Mouse (Mus musculus) embryonic facial prominence, embryonic 12.5 days (tissue): ENCODE results near the gene Pigp. TPM values are rescaled to one million over a fixed set of nuclear protein-coding genes. Genes with fewer than 3 reads are reported as not detected.

Source experiments
- ATAC-seq: fragments of 200-750 bp; cut with Nextera tagmentation; 2 replicates; pipeline ENCODE4 v1.8.0; 2017; ENCODE audit not compliant: insufficient number of reproducible peaks, insufficient read depth, low FRiP score, low TSS enrichment
- H3K27ac ChIP-seq: fragments of 300-500 bp; sonication (generic); 2 replicates; pipeline ENCODE4 v1.5.1; 2016; ENCODE audit warnings: mild to moderate bottlenecking
- H3K27me3 ChIP-seq: fragments of 300-500 bp; sonication (generic); 2 replicates; pipeline ENCODE4 v1.6.1; 2016; ENCODE audit warnings: mild to moderate bottlenecking, moderate library complexity
- H3K36me3 ChIP-seq: fragments of 300-500 bp; sonication (generic); 2 replicates; pipeline ENCODE4 v1.6.1; 2016; ENCODE audit warnings: mild to moderate bottlenecking
- H3K4me1 ChIP-seq: fragments of 300-500 bp; sonication (generic); 2 replicates; pipeline ENCODE4 v1.6.1; 2016
- H3K4me2 ChIP-seq: fragments of 300-500 bp; sonication (generic); replicated peaks from 2 replicates; pipeline ENCODE4 v1.6.1; 2016; ENCODE audit warnings: mild to moderate bottlenecking, moderate library complexity
- H3K4me3 ChIP-seq: fragments of 300-500 bp; sonication (generic); 2 replicates; pipeline ENCODE4 v1.5.1; 2016; ENCODE audit warnings: mild to moderate bottlenecking
- H3K9ac ChIP-seq: fragments of 300-500 bp; sonication (generic); 2 replicates; pipeline ENCODE4 v1.6.1; 2016; ENCODE audit warnings: mild to moderate bottlenecking, moderate library complexity
- H3K9me3 ChIP-seq: fragments of 300-500 bp; sonication (generic); 2 replicates; pipeline ENCODE4 v1.6.1; 2016; ENCODE audit warnings: mild to moderate bottlenecking, moderate library complexity
- WGBS: fragments of 180-500 bp; shearing (Covaris S2); methylation state at CpG from one replicate; pipeline ENCODE4 v1.1.7; 2016; 5-methylcytosine and 5-hydroxymethylcytosine counted together
- polyA plus RNA-seq: library from polyadenylated mRNA; unstranded; fragments of >200 nt; fragmentation: Nextera tagmentation; extraction: Ambion mirVana; gene quantifications from 2 replicates; pipeline ENCODE4 v1.2.1, GENCODE M21; 2016

Gene Pigp
- polyA plus RNA-seq, 1 experiment from 2014 or later, result 105 TPM

DNA sequence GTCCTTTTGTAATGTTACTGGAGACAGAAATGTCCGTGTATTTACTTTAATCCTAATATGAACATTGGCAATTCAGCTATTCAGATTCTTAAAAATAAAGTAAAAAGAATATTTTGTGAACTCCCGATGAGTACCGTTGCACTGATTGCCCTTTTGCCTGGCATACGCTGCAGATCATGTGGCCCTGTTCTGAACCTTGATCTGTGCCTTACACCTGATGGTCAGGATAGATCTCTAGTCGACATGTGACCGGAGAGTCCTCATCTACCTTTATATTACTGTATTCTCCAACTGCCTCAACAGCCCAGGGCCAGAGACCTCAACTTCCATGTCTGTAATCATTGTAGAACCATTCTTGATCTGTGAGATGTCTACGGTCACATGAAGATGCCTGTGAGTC is 16.0 kb upstream of the Pigp start:
- no peak overlapping the region for H3K4me3 ChIP-seq
- no peaks in the 10 kb centered on the region for H3K9me3 ChIP-seq
- no peak overlapping the region for H3K27ac ChIP-seq
- H3K27me3 ChIP-seq, result no peaks in the 10 kb centered on the region
- WGBS, result 96% methylated on average over 7 of the region's 7 CpGs
- no peak overlapping the region for H3K9ac ChIP-seq
- no peaks in the 10 kb centered on the region for H3K4me1 ChIP-seq
- H3K4me2 ChIP-seq, result no peak overlapping the region
- peaks cover 8% of the 10 kb centered on the region; the same call in 1 of the 2 replicates for H3K36me3 ChIP-seq
- no peak for ATAC-seq

DNA sequence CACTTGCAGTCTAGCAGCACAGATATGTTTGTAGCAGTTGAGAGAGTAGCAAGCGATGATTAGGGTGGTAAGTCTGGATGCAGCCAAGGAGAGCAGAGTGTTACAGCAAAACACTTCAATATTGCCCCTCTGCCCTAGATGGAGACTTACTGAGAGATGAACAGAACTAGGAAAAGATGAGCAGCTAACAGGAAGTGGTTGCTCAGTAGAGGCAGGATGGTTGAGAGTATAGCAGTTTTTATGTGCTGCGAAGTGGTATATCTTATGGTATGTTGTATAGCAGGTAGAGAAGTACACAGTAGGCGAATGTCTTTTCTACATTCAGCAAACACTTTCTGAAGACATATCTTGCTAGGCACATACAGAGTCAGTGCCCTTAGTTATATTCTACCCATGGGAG is 11.6 kb upstream of the Pigp start:
- Histone ChIP-seq H3K4me3 (no peak overlapping the region), H3K27ac (no peak overlapping the region), H3K9ac (no peak overlapping the region), H3K9me3 (no peaks in the 10 kb centered on the region), H3K27me3 (no peaks in the 10 kb centered on the region), H3K36me3 (peaks cover 3% of the 10 kb centered on the region; the same call in 1 of the 2 replicates), H3K4me1 (no peaks in the 10 kb centered on the region), H3K4me2 (no peak overlapping the region)
- no peak for ATAC-seq
- 92% methylated on average over 3 of the region's 3 CpGs for WGBS

DNA sequence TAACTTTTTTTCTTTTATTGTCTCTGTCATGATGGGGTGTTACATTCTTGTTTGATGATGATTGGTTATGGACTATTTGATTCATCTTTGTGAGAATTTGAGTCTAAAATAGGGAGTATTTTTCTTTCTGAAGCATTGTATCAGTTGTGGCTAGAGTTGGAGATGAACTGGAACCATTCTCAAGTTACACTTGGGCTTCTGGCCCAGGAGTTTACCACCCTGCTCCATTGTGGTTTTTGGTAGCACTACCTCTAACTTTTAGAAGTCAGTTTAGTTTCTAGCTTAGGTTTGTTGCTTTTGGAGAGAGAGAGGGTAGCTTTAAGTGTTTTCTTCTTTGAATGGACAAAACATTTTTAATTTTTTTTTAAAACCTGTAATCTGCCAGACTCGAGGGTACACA is 7.7 kb upstream of the Pigp start:
- Histone ChIP-seq H3K27ac (no peak overlapping the region), H3K4me2 (no peak overlapping the region), H3K36me3 (no peaks in the 10 kb centered on the region), H3K4me1 (no peaks in the 10 kb centered on the region), H3K27me3 (no peaks in the 10 kb centered on the region), H3K4me3 (no peak overlapping the region), H3K9ac (no peak overlapping the region), H3K9me3 (no peaks in the 10 kb centered on the region)
- 88% methylated on average over 1 of the region's 1 CpGs for WGBS
- ATAC-seq, result no peak

DNA sequence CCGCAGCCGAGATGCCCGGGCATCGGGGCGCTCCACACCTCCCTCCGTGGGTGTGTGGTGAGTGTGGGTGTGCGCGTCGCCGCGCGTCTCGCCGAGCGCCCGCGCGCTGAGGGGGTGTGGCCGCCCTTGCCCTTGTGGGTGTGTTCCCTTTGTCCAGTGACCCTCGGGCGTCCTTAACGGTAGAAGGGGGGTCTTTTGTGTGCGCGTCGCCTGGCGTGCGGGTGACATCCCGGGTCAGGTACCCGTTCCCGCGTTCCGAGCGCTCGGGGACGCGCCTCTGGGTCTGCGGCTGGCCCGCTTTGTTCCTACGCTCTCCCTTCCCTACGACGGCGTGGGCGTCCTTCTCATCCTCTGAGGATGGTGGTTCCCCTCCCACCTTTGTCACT is 734 bp downstream of the Pigp start:
- WGBS, result under 1% methylated on average over 43 of the region's 43 CpGs
- peak; percentile 73 for ATAC-seq
- Histone ChIP-seq H3K4me3 (peak overlapping the region; percentile 87), H3K4me1 (peaks cover 22% of the 10 kb centered on the region), H3K9me3 (no peaks in the 10 kb centered on the region), H3K27me3 (no peaks in the 10 kb centered on the region), H3K4me2 (peak overlapping the region; percentile 67), H3K27ac (peak overlapping the region; percentile 97), H3K9ac (peak overlapping the region; percentile 90), H3K36me3 (no peaks in the 10 kb centered on the region)

DNA sequence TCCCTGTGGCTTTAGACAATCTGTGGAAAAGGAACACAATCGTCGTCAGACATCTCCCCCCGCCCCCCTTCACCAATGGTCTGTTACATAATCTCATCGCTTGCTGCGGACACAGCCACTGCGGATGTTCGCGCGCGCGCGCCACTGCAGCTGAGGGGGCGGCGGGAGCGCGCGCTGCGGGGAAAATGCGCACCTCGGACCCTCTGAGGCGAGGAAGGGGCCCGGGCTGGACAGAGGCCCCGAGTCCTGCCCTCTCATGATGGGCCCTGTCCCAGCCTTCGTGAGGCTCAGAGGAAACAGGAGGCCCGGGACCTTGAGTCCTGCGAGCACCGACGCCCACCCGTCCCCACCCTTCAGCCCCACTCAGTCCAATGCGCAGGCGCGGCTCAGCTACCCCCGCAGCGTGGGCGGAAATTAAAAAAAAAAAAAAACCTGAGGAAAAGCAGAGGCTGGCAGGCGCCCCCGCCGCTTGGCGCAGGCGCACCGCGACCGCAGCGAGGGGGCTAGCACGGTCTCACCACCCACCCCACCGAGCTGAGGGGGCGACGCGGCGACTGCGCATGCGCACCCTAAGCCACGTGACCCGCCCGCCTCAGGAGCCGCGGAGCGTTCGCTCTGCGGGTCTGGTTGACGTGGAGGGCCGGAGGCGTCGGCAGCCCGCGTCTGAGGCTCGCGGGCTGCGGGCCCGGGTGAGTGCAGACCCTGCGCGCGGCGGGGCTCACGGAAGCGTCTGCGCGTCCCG is 1.3 kb downstream of the Pigp start, which contains the start of gene Ttc3:
Ttc3 (plus strand) TSS at position 446 of the 742 bp plus-strand sequence.
- peak within 1 kb of the TSS; percentile 67 for H3K4me2 ChIP-seq
- H3K4me3 ChIP-seq, result peak within 1 kb of the TSS; percentile 87
- peaks cover 22% of the 10 kb centered on the region for H3K4me1 ChIP-seq
- H3K27me3 ChIP-seq, result no peaks in the 10 kb centered on the region
- peak within 1 kb of the TSS; percentile 90 for H3K9ac ChIP-seq
- no peaks in the 10 kb centered on the region for H3K9me3 ChIP-seq
- WGBS, result under 1% methylated on average over 79 of the region's 79 CpGs
- H3K36me3 ChIP-seq, result no peaks in the 10 kb centered on the region
- peak; percentile 85 for ATAC-seq
- peak within 1 kb of the TSS; percentile 97 for H3K27ac ChIP-seq

DNA sequence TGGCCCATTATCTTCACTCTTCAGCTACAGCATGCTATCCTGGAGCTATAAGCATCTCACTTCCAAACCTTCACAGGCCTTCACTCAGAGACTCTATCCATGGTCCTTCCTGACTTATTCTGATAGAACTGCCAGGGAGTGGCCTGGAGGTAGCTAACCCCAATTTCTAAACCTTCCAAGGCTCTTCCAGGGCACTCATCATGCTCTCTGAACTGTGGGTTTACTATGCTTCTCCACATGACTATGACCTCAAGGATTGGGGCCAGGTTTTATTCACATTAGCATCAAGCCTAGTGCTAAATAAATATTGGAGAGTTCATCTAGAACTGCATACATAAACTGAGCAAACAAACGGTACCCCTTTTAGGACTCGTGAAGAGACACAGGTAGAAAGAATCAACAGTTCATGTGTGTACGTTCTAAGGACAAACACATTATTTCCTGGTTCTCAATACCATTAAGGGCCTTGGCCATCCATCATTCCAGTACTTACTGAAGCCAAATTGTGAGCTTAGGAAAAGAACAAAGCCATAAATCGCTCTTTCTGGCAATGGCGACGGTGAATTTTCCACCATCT is 2.0 kb downstream of the Pigp start:
- Histone ChIP-seq H3K36me3 (no peaks in the 10 kb centered on the region), H3K9me3 (no peaks in the 10 kb centered on the region), H3K4me1 (peaks cover 22% of the 10 kb centered on the region), H3K27ac (peak overlapping the region; percentile 97), H3K4me2 (peak overlapping the region; percentile 67), H3K27me3 (no peaks in the 10 kb centered on the region), H3K9ac (peak overlapping the region; percentile 83), H3K4me3 (peak overlapping the region; percentile 87)
- no peak for ATAC-seq
- WGBS, result 13% methylated on average over 6 of the region's 6 CpGs

DNA sequence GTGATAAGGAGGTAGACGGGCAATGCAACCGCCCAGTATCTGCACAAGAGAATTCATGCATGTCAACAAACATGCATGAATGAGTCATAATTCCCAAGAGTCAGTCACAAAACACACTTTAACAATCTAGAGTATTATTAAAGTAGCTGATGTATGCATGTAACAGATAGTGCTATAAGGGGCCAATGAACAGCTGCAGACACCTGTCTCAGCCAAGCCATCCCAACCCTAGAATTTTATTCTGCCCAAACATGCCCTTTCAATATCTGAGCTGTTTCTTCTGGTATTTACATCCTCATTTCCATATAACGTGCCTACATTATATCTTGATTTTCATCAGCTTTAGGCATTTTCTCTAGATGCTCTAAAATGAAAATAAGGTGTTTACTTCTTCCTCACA is 6.2 kb downstream of the Pigp start:
- H3K9ac ChIP-seq, result no peak overlapping the region
- H3K4me2 ChIP-seq, result no peak overlapping the region
- no peaks in the 10 kb centered on the region for H3K27me3 ChIP-seq
- H3K4me3 ChIP-seq, result no peak overlapping the region
- peaks cover 4% of the 10 kb centered on the region; the same call in 1 of the 2 replicates for H3K36me3 ChIP-seq
- WGBS, result 85% methylated on average over 3 of the region's 3 CpGs
- H3K4me1 ChIP-seq, result peaks cover 20% of the 10 kb centered on the region
- H3K27ac ChIP-seq, result no peak overlapping the region
- H3K9me3 ChIP-seq, result no peaks in the 10 kb centered on the region
- no peak for ATAC-seq

DNA sequence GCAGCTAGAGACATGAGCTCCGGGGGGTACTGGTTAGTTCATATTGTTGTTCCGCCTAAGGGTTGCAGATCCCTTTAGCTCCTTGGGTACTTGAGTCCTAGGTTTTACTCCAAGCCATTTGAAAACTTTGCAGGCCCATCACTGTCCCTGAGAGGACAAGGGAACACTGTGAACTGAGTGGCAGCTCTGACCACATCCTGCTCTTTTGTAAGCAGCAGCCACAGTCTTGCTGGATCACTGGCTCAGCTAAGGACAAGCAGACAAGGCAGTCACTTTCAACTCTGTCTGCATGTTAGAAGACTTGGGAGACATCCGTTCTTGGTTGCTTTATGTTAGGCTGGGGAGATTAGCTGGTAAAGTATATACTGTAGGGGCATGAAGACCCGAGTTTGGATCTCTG is 7.8 kb downstream of the Pigp start:
- no peak for ATAC-seq
- Histone ChIP-seq H3K27me3 (no peaks in the 10 kb centered on the region), H3K9ac (no peak overlapping the region), H3K4me3 (no peak overlapping the region), H3K36me3 (peaks cover 4% of the 10 kb centered on the region; the same call in 1 of the 2 replicates), H3K4me2 (no peak overlapping the region), H3K4me1 (peaks cover 12% of the 10 kb centered on the region), H3K9me3 (no peaks in the 10 kb centered on the region), H3K27ac (no peak overlapping the region)
- WGBS, result 92% methylated on average over 4 of the region's 4 CpGs

DNA sequence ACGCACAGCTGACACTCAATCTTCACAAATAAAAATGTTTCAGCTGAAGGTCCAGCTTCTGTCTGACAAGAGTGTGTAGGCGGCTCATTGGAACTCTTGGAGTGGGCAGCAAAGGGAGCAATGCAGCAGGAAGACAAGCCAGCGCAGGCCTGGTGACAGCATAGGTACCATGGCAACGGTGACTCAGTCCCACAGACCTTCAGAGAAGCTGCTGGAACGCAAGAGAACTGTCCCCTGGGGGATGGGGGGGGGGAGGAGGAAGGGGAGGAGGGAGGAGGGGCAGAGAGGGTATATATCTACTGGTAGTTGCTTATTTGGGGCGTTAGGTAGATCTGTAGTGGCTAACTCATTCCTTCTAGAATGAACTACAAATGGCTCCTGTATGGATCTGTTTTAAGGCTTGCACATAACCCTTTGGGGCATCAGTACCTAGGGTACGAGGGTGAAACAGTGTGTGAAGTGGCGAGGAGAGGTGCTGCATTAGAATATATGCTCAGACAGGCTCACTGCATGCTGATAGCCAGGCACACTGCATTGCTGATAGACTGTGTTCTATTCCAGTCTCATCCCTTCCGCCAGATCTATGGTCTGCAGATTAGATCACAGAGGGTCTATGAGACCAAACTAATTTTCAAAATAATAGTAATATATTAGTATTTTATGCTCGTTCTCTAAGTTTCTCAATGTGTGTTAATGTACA is 9.3 kb downstream of the Pigp start:
- ATAC-seq, result no peak
- WGBS, result 49% methylated on average over 10 of the region's 10 CpGs
- Histone ChIP-seq H3K4me3 (no peak overlapping the region), H3K4me2 (no peak overlapping the region), H3K4me1 (peaks cover 6% of the 10 kb centered on the region), H3K9me3 (no peaks in the 10 kb centered on the region), H3K27ac (no peak overlapping the region), H3K9ac (no peak overlapping the region), H3K27me3 (no peaks in the 10 kb centered on the region), H3K36me3 (peaks cover 4% of the 10 kb centered on the region; the same call in 1 of the 2 replicates)

DNA sequence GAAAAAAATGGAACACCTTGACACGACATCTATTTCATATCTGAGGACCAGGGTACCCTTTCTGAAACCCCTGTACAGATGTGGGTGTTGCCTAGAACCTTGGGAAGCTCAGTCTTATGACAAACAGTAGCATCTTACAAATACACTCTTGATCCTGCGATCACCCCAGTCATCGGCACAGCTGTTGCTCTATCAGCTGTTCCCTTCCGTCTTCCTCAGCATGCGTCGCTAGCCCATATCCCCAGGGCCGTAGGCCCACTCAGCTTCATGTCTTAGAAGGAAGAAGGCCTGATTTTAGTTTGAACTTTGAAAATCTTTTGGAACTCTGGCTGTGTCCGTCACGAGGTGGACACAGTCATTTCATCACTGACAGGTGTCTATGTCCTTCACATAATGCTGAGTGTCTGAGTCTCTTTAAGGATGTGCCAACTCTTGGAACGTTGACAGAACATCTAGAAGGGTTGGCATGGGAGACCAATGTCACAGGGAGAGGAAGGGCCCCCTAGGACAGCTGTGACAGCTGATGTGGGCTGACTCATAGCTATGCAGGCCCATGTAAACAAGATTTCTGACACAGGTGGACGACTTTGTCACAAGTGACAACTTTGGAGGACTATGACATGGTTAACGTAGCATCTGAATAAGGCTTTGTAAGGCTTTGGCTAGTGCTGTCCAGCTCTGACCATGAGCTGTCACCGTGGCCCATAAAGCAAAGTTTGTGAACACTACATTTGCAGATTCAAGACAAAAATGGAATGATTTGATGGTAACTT is 10.9 kb downstream of the Pigp start:
- H3K27ac ChIP-seq, result no peak overlapping the region
- WGBS, result 85% methylated on average over 13 of the region's 13 CpGs
- H3K9me3 ChIP-seq, result no peaks in the 10 kb centered on the region
- no peak for ATAC-seq
- H3K4me2 ChIP-seq, result no peak overlapping the region
- H3K4me3 ChIP-seq, result no peak overlapping the region
- peaks cover 6% of the 10 kb centered on the region for H3K4me1 ChIP-seq
- no peaks in the 10 kb centered on the region for H3K27me3 ChIP-seq
- H3K36me3 ChIP-seq, result peaks cover 4% of the 10 kb centered on the region; the same call in 1 of the 2 replicates
- H3K9ac ChIP-seq, result no peak overlapping the region

DNA sequence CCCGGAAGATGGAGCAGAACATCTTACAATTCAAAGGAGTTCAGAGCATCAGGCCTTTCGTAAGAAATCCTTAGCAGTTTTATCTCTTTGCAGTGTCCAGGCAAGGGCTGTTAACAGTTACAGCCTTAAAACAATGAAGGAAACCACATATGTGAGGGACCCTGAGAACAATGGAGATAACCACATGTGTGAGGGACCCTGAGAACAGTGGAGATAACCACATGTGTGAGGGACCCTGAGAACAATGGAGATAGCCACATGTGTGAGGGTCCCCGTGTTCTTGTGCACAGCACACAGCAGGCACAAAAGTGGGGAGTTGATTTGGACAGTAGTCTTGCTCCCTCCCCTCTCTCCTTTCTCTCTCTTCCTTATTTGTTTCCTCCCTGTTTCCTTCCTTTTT is 13.6 kb downstream of the Pigp start:
- Histone ChIP-seq H3K9me3 (no peaks in the 10 kb centered on the region), H3K4me2 (no peak overlapping the region), H3K27ac (no peak overlapping the region), H3K9ac (no peak overlapping the region), H3K4me1 (peaks cover 13% of the 10 kb centered on the region), H3K4me3 (no peak overlapping the region), H3K27me3 (no peaks in the 10 kb centered on the region), H3K36me3 (no peaks in the 10 kb centered on the region)
- ATAC-seq, result no peak
- WGBS, result 79% methylated on average over 3 of the region's 3 CpGs
